Mouse (Mus musculus) T-helper 1 cell (primary cell): ENCODE results near the gene Pbp2.

ENCODE experiments used
- in situ Hi-C: fragments of 300-600 bp; cut with MboI, MseI; formaldehyde crosslinking; loops from one replicate; pipeline ENCODE4 v1.15.1; 2025; ENCODE audit warnings: high pct_unique_total_duplicates

Gene Pbp2

GRCm38 (mm10) chr6:135302421-135303125 lies 7.6 kb downstream of the Pbp2 start:
- in situ Hi-C loops, result no loop called here

GRCm38 (mm10) chr6:135300469-135300868 lies 9.7 kb downstream of the Pbp2 start:
- in situ Hi-C loops, result no loop called here

GRCm38 (mm10) chr6:135299024-135299550 lies 11.1 kb downstream of the Pbp2 start:
- in situ Hi-C loops, result loop anchor here (10.0 kb wide), 1 partner anchor 1986 kb away; no protein-coding TSS in a partner anchor

GRCm38 (mm10) chr6:135297570-135297969 lies 12.6 kb downstream of the Pbp2 start:
- in situ Hi-C loops, result loop anchor here (10.0 kb wide), 1 partner anchor 1987 kb away; no protein-coding TSS in a partner anchor

GRCm38 (mm10) chr6:135296267-135296666 lies 13.9 kb downstream of the Pbp2 start:
- in situ Hi-C loops, result loop anchor here (10.0 kb wide), 1 partner anchor 1989 kb away; no protein-coding TSS in a partner anchor

GRCm38 (mm10) chr6:135295082-135295861 lies 14.9 kb downstream of the Pbp2 start:
- in situ Hi-C loops, result loop anchor here (10.0 kb wide), 1 partner anchor 1990 kb away; no protein-coding TSS in a partner anchor

GRCm38 (mm10) chr6:135294150-135294549 lies 16.1 kb downstream of the Pbp2 start:
- in situ Hi-C loops, result loop anchor here (10.0 kb wide), 1 partner anchor 1991 kb away; no protein-coding TSS in a partner anchor

GRCm38 (mm10) chr6:135292391-135292790 lies 17.8 kb downstream of the Pbp2 start:
- in situ Hi-C loops, result loop anchor here (10.0 kb wide), 1 partner anchor 1992 kb away; no protein-coding TSS in a partner anchor

- in situ Hi-C loops, result no loop called here
Observed at GRCm38 (mm10) chr6:135279856-135280255, 30.3 kb downstream of the Pbp2 start.

GRCm38 (mm10) chr6:135279286-135279685 lies 30.9 kb downstream of the Pbp2 start:
- in situ Hi-C loops, result no loop called here

GRCm38 (mm10) chr6:135278302-135278701 lies 31.9 kb downstream of the Pbp2 start:
- in situ Hi-C loops, result no loop called here

- in situ Hi-C loops, result no loop called here
Observed at GRCm38 (mm10) chr6:135276474-135277295, 33.5 kb downstream of the Pbp2 start.

GRCm38 (mm10) chr6:135275231-135275630 lies 35.0 kb downstream of the Pbp2 start:
- in situ Hi-C loops, result no loop called here

- in situ Hi-C loops, result no loop called here
Observed at GRCm38 (mm10) chr6:135273066-135273465, 37.1 kb downstream of the Pbp2 start.

GRCm38 (mm10) chr6:135271761-135272160 lies 38.4 kb downstream of the Pbp2 start:
- in situ Hi-C loops, result no loop called here

- in situ Hi-C loops, result no loop called here
Observed at GRCm38 (mm10) chr6:135269626-135270025, 40.6 kb downstream of the Pbp2 start.

- in situ Hi-C loops, result no loop called here
Observed at GRCm38 (mm10) chr6:135268392-135268791, 41.8 kb downstream of the Pbp2 start.

GRCm38 (mm10) chr6:135267221-135267620 lies 43.0 kb downstream of the Pbp2 start:
- in situ Hi-C loops, result no loop called here

- in situ Hi-C loops, result no loop called here
Observed at GRCm38 (mm10) chr6:135266056-135266455, 44.1 kb downstream of the Pbp2 start.

- in situ Hi-C loops, result no loop called here
Observed at GRCm38 (mm10) chr6:135264136-135264535, 46.1 kb downstream of the Pbp2 start.

- in situ Hi-C loops, result no loop called here
Observed at GRCm38 (mm10) chr6:135262565-135262964, 47.6 kb downstream of the Pbp2 start.
